Mouse (Mus musculus) frontal cortex, adult 2 months (tissue): ENCODE data around the gene Cd276. TPM values are rescaled to one million over a fixed set of nuclear protein-coding genes. Genes with fewer than 3 reads are reported as not detected.
"Not testable (repeated sequence)": the region's sequence is repeated elsewhere in the genome, so short reads cannot be mapped to it uniquely, and the experiment has no call there.

Experiments
- DNase-seq, 2 experiments: peaks; one replicate each; pipeline ENCODE4 v3.0.0; 2022; ENCODE audit warnings: low spot score in 1 of 2; ENCODE audit errors: extremely low spot score in 1 of 2
- polyA plus RNA-seq: library from polyadenylated mRNA; depleted of rRNA; stranded (reverse); fragments of >200 nt; gene quantifications from 2 replicates; pipeline ENCODE4 v1.2.3, GENCODE M21; 2012; rRNA removed

Cd276 gene
- 15.8 and 16.2 TPM in 2 replicates for polyA plus RNA-seq

- DNase-seq = peak; percentile 69 to 86
These were observed at the start of gene Cd276 for GRCm38 (mm10) chr9:58554908-58555684. TSS of gene Cd276 (minus strand) at chr9:58555437.

- no peak for DNase-seq
These were observed 40.1 kb upstream of the Cd276 start for GRCm38 (mm10) chr9:58595313-58595712.

GRCm38 (mm10) chr9:58588657-58589056 is 33.4 kb upstream of the Cd276 start:
- DNase-seq = no peak

- no peak for DNase-seq
These were observed 29.1 kb upstream of the Cd276 start for GRCm38 (mm10) chr9:58584323-58584722.

- no peak for DNase-seq
These were observed 28.0 kb upstream of the Cd276 start for GRCm38 (mm10) chr9:58583267-58583641.

- peak; percentile 31 to 58 for DNase-seq
These were observed 27.5 kb upstream of the Cd276 start for GRCm38 (mm10) chr9:58582581-58583266.

- peak; percentile 94 to 98 for DNase-seq
These were observed 26.8 kb upstream of the Cd276 start, which contains the start of gene Nptn for GRCm38 (mm10) chr9:58581958-58582540. TSS of gene Nptn (plus strand) at chr9:58582240.

GRCm38 (mm10) chr9:58581283-58581930 is 26.2 kb upstream of the Cd276 start:
- DNase-seq = no peak

GRCm38 (mm10) chr9:58580453-58581195 is 25.4 kb upstream of the Cd276 start:
- DNase-seq = not testable (repeated sequence)

- peak; percentile 82 to 98 for DNase-seq
These were observed 23.4 kb upstream of the Cd276 start for GRCm38 (mm10) chr9:58578669-58579068.

- DNase-seq = no peak
These were observed 15.8 kb upstream of the Cd276 start for GRCm38 (mm10) chr9:58571001-58571400.

- DNase-seq = no peak
These were observed 12.4 kb upstream of the Cd276 start for GRCm38 (mm10) chr9:58567682-58568081.

GRCm38 (mm10) chr9:58565945-58566344 is 10.7 kb upstream of the Cd276 start:
- DNase-seq = not testable (repeated sequence)

- DNase-seq = no peak
These were observed 5.0 kb upstream of the Cd276 start for GRCm38 (mm10) chr9:58560211-58560610.

GRCm38 (mm10) chr9:58557457-58558455 is 2.5 kb upstream of the Cd276 start:
- no peak for DNase-seq

- DNase-seq = no peak
These were observed 1.4 kb upstream of the Cd276 start for GRCm38 (mm10) chr9:58556627-58557026.

GRCm38 (mm10) chr9:58555685-58556414 is 613 bp upstream of the Cd276 start:
- peak in 1 of 2 experiments; percentile 28 for DNase-seq
